Comparison of ENCODE assay signal across 8 mouse cellular contexts in the genomic region with DNA sequence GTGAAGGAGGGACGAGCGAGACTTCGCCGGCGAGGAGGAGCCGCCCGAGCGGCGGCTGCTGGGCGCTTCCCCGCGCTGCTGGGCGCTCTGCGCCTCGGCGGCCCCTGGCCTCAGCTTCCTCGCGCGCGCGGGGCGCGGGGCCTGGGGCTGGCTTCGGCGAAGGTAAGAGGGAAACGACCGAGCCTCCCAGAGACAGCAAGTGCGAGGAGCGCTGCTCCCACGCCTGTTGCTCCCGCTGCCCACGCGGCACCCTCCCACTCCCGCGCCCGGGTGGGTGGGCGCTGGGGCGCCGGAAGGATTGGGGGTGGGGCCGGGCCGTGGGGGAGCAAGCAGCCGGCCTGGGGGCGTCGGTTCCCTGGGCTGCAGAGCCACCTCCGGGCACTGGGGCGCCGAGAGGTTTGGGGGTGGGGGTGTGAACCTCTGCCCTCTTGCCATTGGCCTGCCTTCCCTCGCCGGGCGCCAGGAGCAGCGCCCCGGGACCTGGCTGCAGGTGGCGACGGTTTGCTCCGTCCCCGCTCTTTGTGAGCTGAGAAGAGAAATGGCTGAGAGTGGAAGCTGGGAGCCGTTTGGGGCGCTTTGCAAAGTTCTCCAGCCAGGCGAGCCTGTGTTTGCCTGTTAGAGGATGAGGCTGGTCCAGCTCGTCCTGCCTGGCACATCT. TPM values are rescaled to one million over a fixed set of nuclear protein-coding genes. Genes with fewer than 3 reads are reported as not detected.
DNase-seq lines count a peak whose midpoint lies in the region; ATAC-seq and TF ChIP-seq lines count a peak whose summit lies in the region.

No protein-coding gene starts in this region.

- peak overlapping the region; percentile 59 for H3K4me3 ChIP-seq in lung, embryonic 14.5 days (ENCODE audit: low read depth, low read length)
- H3K4me3 ChIP-seq in heart, adult 2 months, result peak overlapping the region; percentile 57
- peak overlapping the region in 1 of 2 experiments; percentile 36; a peak in 2 of 4 replicates for H3K4me3 ChIP-seq in liver, embryonic 14.5 days (ENCODE audit: insufficient read depth in 1 of 2, low read depth in 2 of 2, low read length in 2 of 2)

- H3K4me1 ChIP-seq in lung, embryonic 14.5 days (ENCODE audit: insufficient read depth), result no peaks in the 10 kb centered on the region
- H3K4me1 ChIP-seq in heart, adult 2 months (ENCODE audit: control insufficient read depth, insufficient read depth, low read length), result no peaks in the 10 kb centered on the region
- H3K4me1 ChIP-seq in liver, embryonic 14.5 days (replicated peaks; ENCODE audit: control insufficient read depth in 2 of 2, insufficient read depth in 2 of 2, low read length in 1 of 2), result no peaks in the 10 kb centered on the region

- no peaks in the 10 kb centered on the region for H3K36me3 ChIP-seq in lung, embryonic 14.5 days (ENCODE audit: insufficient read depth)
- H3K36me3 ChIP-seq in heart, adult 2 months (ENCODE audit: control insufficient read depth, insufficient read depth, low read length), result no peaks in the 10 kb centered on the region
- no peaks in the 10 kb centered on the region for H3K36me3 ChIP-seq in liver, embryonic 14.5 days (replicated peaks; ENCODE audit: control insufficient read depth, insufficient read depth, low read depth)

- peak overlapping the region; percentile 99 for H3K4me2 ChIP-seq in lung, embryonic 14.5 days
- peak overlapping the region; percentile 56 for H3K4me2 ChIP-seq in liver, embryonic 14.5 days (ENCODE audit: low read depth)

- H3K9ac ChIP-seq in lung, embryonic 14.5 days, result peak overlapping the region; percentile 55
- peak overlapping the region; percentile 96 for H3K9ac ChIP-seq in heart, adult 2 months (ENCODE audit: low read depth, low read length)
- no peak overlapping the region for H3K9ac ChIP-seq in liver, embryonic 14.5 days (replicated peaks)

- no peak for TF ChIP-seq EP300 in heart, adult 2 months (IDR thresholded peaks at IDR 0.05; ENCODE audit: insufficient read depth, low read depth, low read length)
- TF ChIP-seq EP300 in liver, embryonic 14.5 days (IDR thresholded peaks at IDR 0.05; ENCODE audit: low read depth), result no peak

- peaks cover 71% of the 10 kb centered on the region for H3K27me3 ChIP-seq in lung, embryonic 14.5 days (ENCODE audit: insufficient read depth, low read length)
- peaks cover 4% of the 10 kb centered on the region for H3K27me3 ChIP-seq in heart, adult 2 months (ENCODE audit: control insufficient read depth, insufficient read depth, low read length)
- H3K27me3 ChIP-seq in liver, embryonic 14.5 days (ENCODE audit: control insufficient read depth, insufficient read depth, low read length), result peaks cover 52% of the 10 kb centered on the region

- ATAC-seq in lung, embryonic 14.5 days (ENCODE audit: insufficient read depth), result peak; percentile 68
- no peak for ATAC-seq in liver, embryonic 14.5 days (ENCODE audit: insufficient read depth)

- no peak overlapping the region for H3K27ac ChIP-seq in lung, embryonic 14.5 days (ENCODE audit: low read depth)
- H3K27ac ChIP-seq in heart, adult 2 months, result peak overlapping the region; percentile 74
- no peak overlapping the region for H3K27ac ChIP-seq in liver, embryonic 14.5 days

- no peaks in the 10 kb centered on the region for H3K79me2 ChIP-seq in heart, adult 2 months (replicated peaks; ENCODE audit: control insufficient read depth, insufficient read depth, low read length)

- intact Hi-C loops in heart, adult 2 months (cut with DNase I), result loop anchor here (1.0 to 2.0 kb wide), 2 partner anchors 69 to 86 kb away; no protein-coding TSS in a partner anchor

- no peak for TF ChIP-seq CTCF in lung, embryonic 14.5 days (IDR thresholded peaks at IDR 0.05; ENCODE audit: low read depth)
- peak; percentile 39 for TF ChIP-seq CTCF in heart, adult 2 months (IDR thresholded peaks at IDR 0.05)
- TF ChIP-seq CTCF in liver, embryonic 14.5 days (IDR thresholded peaks at IDR 0.05; ENCODE audit: low read depth), result no peak

- no peaks in the 10 kb centered on the region for H3K9me3 ChIP-seq in lung, embryonic 14.5 days (ENCODE audit: low read depth, low read length)
- no peaks in the 10 kb centered on the region for H3K9me3 ChIP-seq in liver, embryonic 14.5 days (ENCODE audit: control insufficient read depth, low read length)

- WGBS in lung, embryonic 14.5 days, result under 1% methylated on average over 46 of the region's 60 CpGs
- WGBS in heart, adult 2 months, result 1% methylated on average over 39 of the region's 60 CpGs
- 1% methylated on average over 50 of the region's 60 CpGs for WGBS in liver, embryonic 14.5 days (ENCODE audit: insufficient replicate concordance)

- DNase-seq in lung, embryonic 14.5 days, result peak; percentile 53
- DNase-seq in lung, postnatal 4 days, result no peak
- peak; percentile 47 to 58 for DNase-seq in cerebellum, postnatal 14 days
- peak; percentile 58 to 62 for DNase-seq in heart, adult 2 months
- peak; percentile 11 for DNase-seq in kidney, adult 9 months
- no peak for DNase-seq in liver, embryonic 14.5 days (ENCODE audit: low read depth in 3 of 3, low spot score in 3 of 3)
- peak; percentile 50 for DNase-seq in ovary, postnatal 36 days (ENCODE audit: low spot score)
- no peak for DNase-seq in c-Kit-positive CD71-positive TER-119-positive erythroid progenitor cells, embryonic 14.5 days (ENCODE audit: low spot score)

- TF ChIP-seq POLR2A in heart, adult 2 months (IDR thresholded peaks at IDR 0.05; ENCODE audit: insufficient read depth, low read depth, low read length), result no peak

RNA-seq across cellular contexts. Expression of a gene that starts 0.6 kb away (rescaled TPM):
- 0.39 and 0.50 TPM in 2 replicates for polyA plus RNA-seq in lung, embryonic 14.5 days (2014; fragmentation: Nextera tagmentation; extraction: Ambion mirVana)
- 10 to 100 TPM in 1 of 2 experiments, 1 to 10 TPM in 1; 9.0 to 11.8 TPM for total RNA-seq in heart, adult 2 months (2021)
- 8.4 and 14.6 TPM in 2 replicates for polyA plus RNA-seq in heart, adult 2 months (2012; rRNA removed)
- polyA plus RNA-seq in liver, embryonic 14.5 days (2012; rRNA removed), result 0.08 and 0.12 TPM in 2 replicates
- polyA plus RNA-seq in liver, embryonic 14.5 days (2014; fragmentation: Nextera tagmentation; extraction: Ambion mirVana), result 0.01 TPM in 1 of 2 replicates, not detected in the other

Comparison
In these comparisons a context has a peak if more than half of its experiments do, and no peak if none do; other contexts are left out.
1. DNase-seq: peak in lung, embryonic 14.5 days (single experiment), cerebellum, postnatal 14 days (2 of 2), heart, adult 2 months (2 of 2), kidney, adult 9 months (single experiment) and ovary, postnatal 36 days (single experiment); none in lung, postnatal 4 days (0 of 2), liver, embryonic 14.5 days (0 of 3) and c-Kit-positive CD71-positive TER-119-positive erythroid progenitor cells, embryonic 14.5 days (single experiment).